Mouse (Mus musculus) thymus, postnatal 10 days (tissue): ENCODE data around the gene Rdh12.
A peak's percentile ranks its signal among the peaks of the same experiment; 100 is the strongest.
"Not testable (repeated sequence)": the region's sequence is repeated elsewhere in the genome, so short reads cannot be mapped to it uniquely, and the experiment has no call there.

Experiments used
- DNase-seq, 2 experiments: peaks; one replicate each; pipeline ENCODE4 v3.0.0; 2021; ENCODE audit warnings: low spot score in 2 of 2

Rdh12 gene

DNA sequence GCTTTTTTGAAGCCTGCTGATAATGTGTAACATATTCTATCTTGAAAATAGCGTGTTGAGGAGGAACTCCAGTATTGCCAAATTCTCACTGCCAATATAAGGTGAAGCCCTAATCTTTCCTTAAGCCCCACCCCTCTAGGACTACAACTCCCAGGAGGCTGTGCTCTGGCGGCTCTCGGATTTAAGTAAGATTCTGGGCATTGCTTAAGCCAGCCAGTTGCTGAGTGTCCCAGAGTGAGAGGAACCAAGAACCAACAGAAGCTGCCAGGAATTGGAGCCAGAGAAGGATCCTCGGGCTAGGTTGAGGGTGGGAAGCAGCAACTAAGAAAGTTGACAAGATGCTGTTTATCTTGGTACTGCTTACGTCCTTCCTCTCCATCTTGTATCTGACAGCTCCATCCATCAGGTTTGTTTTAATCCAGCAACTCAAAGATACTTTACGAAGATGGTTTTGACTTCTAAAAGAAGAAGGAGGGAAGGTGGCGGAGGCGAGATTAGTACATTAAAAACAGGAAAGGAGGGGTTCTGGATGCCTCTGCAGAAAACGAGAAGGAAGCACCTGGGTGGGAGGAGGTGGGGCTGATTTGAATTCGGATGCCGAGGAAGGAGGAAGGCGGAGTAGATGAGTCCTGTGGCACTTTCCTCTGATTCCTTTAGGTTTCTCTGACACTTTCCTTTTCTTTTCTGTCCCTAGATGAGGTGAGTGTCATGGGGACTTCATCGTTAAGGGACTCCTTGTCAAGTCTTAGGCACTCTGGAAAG lies at the start of gene Rdh12:
Rdh12 (plus strand) TSS at position 212 of the 762 bp plus-strand sequence.
- peak; percentile 6 to 25 for DNase-seq

DNA sequence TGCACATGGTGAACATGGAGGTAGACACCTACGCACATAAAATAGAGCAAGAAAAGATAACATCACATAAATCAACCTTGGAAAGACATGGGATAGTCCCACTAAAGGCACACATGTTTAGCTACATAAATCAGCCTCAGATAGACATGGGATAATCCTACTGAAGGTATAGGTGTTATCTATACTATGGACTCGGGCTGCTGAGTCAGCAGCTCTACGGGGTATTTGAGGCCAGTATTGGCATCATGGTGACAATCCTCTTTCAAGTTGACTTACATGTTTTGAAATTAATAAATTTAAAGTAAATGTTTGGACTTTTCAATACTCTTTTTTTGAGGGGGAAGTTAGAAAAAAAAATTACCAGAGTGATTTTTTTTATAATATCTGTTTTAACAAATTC lies 45.8 kb upstream of the Rdh12 start:
- DNase-seq, result no peak

DNA sequence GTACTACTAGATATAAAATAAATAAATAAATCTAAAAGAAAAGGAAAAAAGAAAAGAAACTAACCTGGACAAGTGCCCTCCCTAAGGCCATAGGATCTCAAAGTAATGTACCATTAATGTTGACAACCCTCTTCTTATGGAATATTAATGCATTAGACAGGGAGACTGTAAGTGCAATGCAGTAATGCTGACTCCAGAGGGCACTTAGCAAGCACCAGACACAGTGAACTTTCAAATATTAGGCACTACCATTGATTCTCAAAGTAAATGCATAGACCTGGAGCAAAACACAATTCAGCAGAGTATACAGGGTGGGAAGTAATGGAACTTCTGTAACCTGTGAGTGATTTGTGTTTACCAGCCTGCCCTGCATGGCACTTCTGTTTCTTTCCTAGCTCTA lies 39.5 kb upstream of the Rdh12 start:
- DNase-seq, result no peak

DNA sequence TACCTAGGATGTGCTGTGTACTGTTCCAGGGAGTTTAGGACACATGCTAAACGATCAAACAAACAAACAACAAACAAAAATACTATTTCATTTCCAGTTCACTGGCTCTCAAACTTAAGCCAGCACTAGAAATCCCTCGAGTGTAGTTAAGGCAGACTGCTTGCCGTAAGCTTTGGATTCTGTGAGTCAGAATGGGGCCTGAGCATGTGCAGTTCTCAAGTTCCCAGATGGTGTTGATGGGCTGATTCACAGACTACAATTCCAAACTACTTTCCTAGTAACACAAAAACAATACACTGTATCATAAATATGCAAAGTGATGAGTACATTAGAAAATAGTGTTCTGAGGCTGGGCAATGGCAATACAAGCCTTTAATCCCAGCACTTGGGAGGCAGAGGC lies 38.3 kb upstream of the Rdh12 start:
- DNase-seq, result no peak

DNA sequence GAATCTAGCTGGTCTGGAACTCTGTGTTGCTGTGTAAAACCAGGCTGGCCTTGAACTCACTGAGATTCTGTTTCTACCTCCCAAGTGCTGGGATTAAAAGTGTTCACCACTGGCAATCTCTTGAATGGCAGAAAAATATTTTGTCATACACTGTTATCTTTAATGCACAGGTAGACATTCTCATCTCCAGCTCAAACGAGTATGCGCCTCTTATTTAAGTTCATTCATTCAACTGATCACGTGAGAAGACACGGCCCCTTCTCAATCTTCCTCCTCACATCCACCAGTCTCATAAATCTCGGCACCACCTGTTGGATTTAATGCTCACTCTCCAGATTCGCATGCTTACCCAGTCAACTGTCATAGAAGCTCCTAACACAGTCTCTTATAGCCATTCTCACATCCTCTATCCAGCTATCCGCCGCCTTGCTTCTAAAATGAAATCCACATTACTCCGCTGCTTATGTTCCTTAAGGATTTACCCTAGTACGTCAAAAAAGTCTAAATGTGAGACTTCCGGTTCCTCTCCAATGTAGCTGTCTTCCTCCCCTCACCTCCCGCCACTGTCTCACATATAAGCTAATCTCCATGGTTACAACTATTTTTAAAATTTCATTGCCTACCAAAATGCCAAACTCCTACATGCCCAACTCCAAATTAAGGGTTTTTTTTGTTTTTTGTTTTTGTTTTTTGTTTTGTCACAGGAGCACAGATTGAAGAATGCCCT lies 37.3 kb upstream of the Rdh12 start:
- no peak for DNase-seq

DNA sequence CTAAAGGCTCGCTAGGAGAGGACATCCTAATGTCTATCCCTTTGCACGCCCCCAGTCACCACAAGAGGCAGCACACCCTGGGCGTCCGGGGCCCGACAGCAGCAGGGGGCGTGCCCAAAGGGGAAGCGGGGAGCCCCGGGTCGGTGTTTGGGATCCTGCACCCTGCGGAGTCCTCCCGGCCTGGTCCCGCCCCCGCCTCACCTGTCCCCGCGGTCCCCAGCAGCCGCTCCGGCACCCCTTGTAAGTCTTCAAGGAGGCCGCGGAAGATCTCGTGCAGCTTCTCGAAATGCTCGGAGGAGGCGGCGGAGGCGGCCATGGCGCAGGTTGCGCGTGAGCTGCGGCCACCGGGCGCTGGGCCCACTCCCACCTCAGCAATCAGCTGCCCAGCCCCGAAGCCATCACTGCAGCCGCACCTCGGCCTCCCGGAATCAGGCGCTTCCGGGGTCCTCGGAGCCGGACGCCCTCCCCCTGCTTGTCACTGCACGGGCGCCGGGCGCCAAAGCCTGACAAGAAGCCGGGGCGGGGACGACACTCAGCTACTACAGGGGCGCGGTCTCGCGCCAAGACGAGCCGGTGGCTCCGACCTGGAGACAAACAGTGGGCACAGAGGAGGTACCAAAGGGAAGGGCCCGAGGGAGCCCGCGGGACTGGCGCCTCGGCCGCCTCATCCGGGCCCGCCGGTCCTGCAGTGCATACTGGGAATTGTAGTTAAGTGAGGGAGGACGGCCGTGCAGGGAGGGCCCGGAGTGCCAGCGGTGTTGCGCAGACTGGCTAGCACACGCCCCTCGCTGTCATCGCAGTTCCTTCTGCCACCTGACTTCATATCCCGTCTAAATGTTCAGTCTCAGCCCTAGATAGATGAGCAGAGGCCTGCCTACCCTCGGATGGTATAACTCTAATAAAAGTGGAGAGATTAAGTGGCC lies 36.4 kb upstream of the Rdh12 start, which contains the start of gene Vti1b:
Vti1b (minus strand) TSS at position 649 of the 923 bp plus-strand sequence.
- DNase-seq, result peak; percentile 81 to 84

DNA sequence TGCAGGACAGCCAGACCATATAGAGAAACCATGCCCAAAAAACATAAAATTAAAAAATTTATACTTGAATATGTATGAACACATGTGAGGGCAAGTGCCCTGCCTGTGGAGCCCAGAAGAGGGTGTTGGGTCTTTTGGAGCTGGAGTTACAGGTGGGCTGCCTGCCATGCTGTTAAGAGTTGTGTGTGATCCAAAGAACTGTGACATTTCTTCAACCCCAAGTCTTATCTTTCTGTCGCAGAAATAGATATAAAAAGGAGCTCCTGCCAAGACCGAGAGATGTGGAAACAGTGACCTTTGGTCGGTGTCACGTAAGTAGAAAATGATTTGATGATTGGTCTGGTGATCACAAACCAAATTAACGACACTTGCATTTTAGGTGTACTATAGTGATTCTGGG lies 35.0 kb upstream of the Rdh12 start:
- DNase-seq, result no peak

DNA sequence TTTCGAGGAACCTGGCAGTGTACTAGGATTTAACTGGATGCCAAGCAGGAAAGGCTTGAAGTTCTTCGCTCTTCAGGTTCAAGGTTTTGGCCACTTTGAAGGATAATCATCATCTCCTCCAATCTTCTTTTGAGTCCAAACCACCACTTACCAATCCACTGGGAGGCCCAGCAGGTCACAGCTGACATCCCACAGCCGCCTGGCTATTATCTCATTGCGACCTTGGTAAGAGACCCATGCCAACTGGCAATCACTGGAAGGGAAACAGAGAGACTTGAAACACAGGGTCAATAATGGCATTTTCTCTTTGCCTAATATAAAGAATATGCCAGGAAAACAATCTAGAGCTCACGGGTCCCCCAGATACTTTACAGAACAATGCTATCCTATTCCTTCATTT lies 32.7 kb upstream of the Rdh12 start:
- DNase-seq, result no peak

DNA sequence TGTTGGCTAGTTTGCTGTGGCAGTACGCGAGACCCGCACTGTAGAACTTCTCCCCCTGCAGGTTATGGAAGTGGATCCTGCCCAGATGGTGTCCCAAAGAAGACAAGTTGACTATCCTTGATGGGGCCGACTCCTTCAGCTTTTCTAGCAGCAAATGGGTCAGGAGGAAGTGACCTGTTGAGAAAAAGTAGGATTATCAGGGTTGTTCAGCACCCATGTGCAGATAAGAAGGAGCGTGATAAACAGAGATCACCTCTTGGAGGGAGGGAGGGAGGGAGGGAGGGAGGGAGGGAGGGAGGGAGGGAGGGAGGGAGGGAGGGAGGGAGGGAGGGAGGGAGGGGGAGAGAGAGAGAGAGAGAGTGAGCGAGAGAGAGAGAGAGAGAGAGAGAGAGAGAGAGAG lies 23.6 kb upstream of the Rdh12 start:
- not testable (repeated sequence) for DNase-seq

DNA sequence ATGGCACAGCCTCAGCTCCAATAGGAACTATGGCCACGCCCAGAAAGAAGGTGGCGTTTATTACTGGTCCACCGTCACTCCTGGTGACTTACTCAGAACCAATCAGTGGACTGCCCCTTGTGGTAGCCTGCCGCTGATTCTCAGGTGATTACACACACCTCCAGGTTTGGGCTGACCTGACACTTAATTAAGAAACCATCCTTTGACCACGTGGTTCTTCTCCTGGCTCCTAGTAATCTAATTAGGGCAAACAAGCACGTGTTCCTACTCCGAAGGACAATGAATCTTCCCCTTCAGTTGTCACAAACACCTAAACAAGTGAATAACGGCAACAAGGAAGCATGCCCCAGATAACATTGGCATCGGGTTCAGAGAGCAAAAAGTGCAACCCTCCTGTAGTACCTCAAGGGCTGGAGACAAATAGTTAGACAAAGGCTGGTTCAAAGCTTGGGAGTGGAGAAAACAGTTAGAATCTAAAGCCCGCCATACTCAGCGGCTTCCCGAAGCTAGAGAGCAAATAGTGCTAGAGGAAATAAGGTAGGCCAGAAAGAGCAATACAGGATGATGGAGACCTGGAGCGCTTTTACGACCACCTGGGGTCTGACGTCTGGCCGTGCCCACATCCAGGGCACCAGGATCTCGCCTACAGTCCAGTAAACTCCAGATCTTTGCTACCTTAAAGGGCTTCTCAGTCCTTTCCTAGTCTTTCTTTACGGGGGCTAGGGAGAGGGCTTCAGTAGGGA lies 17.6 kb upstream of the Rdh12 start:
- peak; percentile 43 to 48 for DNase-seq

DNA sequence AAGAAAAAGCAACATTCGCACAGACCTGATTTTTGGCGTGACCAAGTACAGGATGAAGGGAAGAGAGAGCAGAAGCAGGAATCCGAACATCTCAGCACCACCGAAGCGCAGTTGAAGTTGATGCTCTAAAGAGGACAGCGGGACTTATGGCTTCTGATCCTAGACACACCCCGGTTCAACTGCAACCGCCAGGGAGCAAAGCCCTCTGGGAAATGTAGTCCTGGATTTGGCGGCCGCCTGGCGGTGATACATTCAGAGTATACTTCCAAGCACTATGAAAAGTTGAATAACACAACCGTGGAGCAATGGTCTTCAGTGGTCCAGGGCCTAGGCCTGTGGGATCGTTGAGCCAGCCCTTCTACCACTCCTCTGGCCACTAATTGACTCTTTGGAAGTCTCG lies 17.0 kb upstream of the Rdh12 start:
- peak; percentile 69 to 79 for DNase-seq

DNA sequence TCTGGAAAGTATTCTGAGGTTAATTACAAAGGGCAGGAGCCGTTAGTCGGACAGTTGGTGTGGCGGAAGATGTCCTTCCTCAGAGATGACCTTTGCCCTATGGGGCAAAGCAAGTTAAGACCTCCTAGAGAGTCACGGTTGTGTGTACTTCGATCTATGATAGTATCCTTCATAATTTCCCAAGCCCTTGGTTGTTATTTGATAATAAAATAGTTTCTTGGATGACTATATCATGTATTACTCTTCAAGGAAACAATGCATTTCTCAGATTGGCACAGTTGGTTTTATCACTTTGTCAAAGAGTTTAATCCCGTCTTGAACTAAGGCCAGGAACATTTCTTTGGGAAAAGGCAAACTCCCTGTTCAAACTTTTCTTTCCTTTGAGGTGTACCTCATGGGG lies 16.5 kb upstream of the Rdh12 start, which contains the start of gene Rdh11:
Rdh11 (minus strand) TSS at position 101 of the 400 bp plus-strand sequence.
- DNase-seq, result no peak

DNA sequence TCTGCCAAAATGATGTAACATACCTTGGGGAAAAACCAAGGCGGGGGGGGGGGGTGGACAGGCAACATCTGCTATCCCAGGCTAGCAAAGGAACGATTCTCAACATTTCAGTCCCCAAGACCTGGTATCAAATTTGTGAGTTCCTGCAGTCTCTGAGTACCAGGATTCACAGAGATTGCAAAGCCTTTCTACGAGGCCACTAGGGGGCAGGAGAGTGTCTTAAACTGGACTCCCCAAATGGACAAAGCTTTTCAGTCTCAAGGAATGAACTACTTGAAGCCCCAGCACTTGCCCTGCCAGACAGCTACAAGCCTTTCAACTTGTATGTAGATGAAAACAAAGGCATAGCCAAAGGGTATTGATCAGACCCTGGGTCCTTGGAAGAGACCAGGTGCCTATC lies 15.3 kb upstream of the Rdh12 start:
- peak; percentile 12 to 55 for DNase-seq

DNA sequence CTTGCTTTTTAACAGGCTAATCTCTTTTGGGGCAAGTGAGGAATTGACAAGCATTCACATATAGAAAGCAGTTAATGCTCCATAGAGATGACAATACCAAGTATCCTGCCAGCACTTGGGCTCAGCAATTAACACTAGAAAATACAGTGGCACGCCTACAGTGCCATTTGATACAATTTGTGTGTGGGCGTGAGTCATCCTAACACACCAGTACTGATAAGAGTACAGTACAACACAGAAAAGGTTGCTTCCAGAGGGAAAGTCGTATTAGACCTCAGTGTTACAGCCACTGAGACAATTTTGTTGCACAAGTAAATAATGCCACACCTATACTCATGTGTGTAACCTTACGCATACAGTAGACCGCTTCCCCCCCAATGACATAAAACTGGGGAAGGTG lies 11.6 kb upstream of the Rdh12 start:
- DNase-seq, result no peak

DNA sequence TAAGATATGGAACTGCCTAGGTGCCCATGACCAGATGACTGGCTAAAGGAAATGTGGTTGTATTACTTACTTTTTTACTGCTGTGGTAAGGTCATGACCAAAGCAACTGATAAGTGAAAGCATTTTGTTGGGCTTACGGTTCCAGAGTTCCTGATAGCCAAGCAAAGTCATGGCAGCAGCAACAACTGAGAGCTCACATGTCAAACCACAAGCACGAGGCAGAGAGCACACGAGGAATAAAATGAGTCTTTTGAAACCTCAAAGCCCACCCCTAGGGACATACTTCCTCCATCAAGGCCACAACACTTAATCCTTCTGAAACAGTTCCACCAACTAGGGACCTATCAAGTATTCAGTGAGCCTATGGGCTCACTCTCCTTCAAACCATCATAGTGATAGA lies 6.8 kb upstream of the Rdh12 start:
- DNase-seq, result no peak

DNA sequence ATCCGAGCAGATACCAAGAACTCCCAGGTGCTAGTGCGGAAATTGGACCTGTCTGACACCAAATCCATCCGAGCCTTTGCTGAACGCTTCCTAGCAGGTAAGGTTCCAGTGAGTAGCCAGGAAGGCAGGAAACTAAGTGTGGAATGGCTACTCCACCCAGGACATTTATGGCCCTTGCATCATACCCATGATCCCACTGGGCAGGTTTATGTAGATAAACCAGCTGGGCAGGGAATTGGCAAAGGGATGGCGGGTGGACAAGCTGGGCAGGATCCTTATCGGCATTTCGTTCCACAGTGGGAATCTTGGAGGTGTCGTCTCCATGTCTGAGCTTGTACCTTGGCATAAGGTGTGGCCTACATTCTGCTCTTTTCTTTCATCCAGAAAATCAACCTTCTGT lies 2.7 kb downstream of the Rdh12 start:
- no peak for DNase-seq

DNA sequence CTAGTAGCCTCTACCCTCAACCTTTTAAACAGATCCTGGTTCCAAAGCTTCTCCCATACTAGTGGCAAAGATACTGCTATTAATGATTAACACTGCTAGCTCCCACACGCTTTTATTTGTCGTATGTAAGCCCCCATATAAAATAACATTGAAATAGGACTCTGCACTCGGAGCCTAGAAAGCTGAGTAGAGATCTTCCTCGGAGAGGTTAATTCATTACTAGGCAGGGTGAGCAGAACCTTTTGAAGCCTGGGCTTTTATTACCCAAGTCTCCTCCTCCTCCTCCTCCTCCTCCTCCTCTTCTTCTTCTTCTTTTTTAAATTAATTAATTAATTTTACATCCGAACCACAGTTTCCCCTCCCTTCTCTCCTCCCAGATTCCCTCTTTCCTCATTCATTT lies 8.8 kb downstream of the Rdh12 start:
- DNase-seq, result no peak

DNA sequence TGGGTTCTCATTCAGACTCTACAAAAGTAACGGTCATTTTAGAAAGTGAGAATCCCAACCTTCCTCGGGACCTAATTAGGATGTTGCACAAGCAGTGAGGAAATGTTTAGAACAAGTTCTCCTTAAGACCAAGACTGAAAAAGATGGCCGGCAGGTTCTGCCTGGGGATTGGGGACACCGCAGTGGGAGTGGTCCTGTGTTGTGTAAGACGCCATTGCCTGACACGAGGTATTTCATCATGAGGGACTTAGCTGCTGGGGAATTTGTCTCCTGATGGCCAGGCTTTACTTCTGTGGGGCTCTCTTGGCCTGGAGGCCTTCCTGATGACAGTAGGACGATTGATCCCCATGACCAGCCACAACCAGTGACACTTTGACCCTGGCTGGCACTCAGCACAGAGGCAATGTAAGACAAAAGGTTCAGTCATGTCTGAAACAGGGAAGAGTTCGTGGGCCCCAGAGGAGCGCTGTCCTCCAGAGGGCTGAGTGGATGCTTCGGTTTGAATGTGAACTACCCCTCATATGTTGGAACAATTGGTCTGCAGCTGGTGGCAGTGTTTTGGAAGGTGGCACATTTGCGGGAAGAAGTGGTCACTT lies 26.9 kb downstream of the Rdh12 start:
- no peak for DNase-seq

DNA sequence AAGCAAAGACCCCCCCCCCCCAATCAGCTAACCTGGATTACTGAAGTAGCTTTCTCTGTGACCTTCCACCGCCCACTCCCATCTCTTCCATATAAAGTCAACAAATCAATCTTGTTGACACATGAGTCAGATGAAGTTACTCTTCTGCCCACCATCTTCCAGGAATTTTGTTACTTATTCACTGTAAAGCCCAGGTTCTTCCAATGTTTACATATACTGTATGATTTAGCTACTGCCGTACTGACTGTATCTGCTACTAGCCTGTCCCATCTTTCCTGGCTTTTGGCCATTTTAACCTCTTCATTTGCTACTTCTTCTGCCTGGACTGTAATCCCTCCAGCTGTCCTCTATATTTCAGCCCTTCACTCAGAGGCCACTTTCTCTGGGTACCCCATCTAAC lies 33.3 kb downstream of the Rdh12 start:
- no peak for DNase-seq

DNA sequence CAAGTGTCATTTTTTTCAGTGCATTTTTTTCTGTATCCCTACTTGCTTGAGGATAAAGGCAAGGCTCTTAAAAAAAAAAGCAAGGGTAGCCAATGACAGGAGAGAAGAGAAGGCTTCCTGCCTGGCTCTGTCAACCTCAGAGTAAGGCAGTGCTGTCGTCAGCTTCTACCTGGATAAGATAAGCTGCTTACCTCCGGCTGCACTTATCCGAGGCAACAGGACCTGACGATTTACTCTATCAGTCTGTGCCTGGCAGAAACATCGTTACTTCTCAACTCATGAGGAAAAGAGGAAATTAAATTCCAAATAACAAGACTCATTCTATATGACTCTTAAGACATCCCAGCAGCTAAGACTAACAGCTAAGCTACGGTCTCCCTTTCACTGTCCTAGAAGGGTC lies 34.2 kb downstream of the Rdh12 start:
- no peak for DNase-seq

DNA sequence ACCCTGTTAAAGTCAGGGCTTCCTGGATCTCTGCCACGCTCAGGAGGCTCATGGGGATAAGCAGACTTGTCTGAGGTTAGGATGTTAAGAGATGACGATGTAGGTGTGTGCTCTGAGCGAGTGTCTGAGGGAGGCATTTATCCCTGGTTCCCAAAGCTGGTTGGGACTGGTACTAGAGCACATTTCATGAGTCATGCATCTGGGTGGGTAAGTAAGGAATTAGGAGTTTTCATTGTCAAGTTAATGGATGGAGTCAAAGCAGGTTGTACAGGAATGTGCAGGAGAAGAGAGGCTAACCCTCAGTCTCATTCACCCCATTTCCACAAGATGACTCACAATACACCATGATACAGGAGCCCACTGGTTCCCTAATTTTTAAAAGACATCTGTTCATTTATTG lies 39.4 kb downstream of the Rdh12 start:
- DNase-seq, result no peak
